Mouse (Mus musculus) inflammation-experienced regulatory T-cells, adult 6 months (primary cell): Measurements from ENCODE around the gene Polr2e. TPM values are rescaled to one million over a fixed set of nuclear protein-coding genes. Genes with fewer than 3 reads are reported as not detected.

Source experiments
- ATAC-seq: one replicate; pipeline ENCODE4 v1.8.0; 2017
- polyA plus RNA-seq, 3 experiments: library from polyadenylated mRNA; unstranded; fragments of 100-300 nt; shearing (Covaris generic); gene quantifications; one replicate each; pipeline ENCODE4 v1.2.1; 2017

Polr2e gene
- polyA plus RNA-seq, 3 experiments from 2014 or later, result 137 to 227 (median 211) TPM

GRCm38 (mm10) chr10:80016511-80016910 lies 23.1 kb downstream of the Polr2e start, which contains the start of gene Arhgap45:
TSS of gene Arhgap45 (plus strand) at chr10:80016653.
- ATAC-seq, result peak; percentile 87

GRCm38 (mm10) chr10:80015583-80015982 lies 24.0 kb downstream of the Polr2e start:
- no peak for ATAC-seq

- ATAC-seq, result no peak
These were observed 24.9 kb downstream of the Polr2e start for GRCm38 (mm10) chr10:80014484-80015290.

GRCm38 (mm10) chr10:80013609-80014008 lies 26.0 kb downstream of the Polr2e start:
- ATAC-seq, result no peak

GRCm38 (mm10) chr10:80011740-80012139 lies 27.9 kb downstream of the Polr2e start:
- no peak for ATAC-seq

GRCm38 (mm10) chr10:80004233-80004705 lies 35.3 kb downstream of the Polr2e start:
- no peak for ATAC-seq

GRCm38 (mm10) chr10:80003374-80004232 lies 36.0 kb downstream of the Polr2e start:
- no peak for ATAC-seq

- ATAC-seq, result no peak
These were observed 36.8 kb downstream of the Polr2e start for GRCm38 (mm10) chr10:80002829-80003228.

- no peak for ATAC-seq
These were observed 37.6 kb downstream of the Polr2e start for GRCm38 (mm10) chr10:80001945-80002344.

- no peak for ATAC-seq
These were observed 41.8 kb downstream of the Polr2e start for GRCm38 (mm10) chr10:79997819-79998218.

- no peak for ATAC-seq
These were observed 42.4 kb downstream of the Polr2e start for GRCm38 (mm10) chr10:79997034-79997760.

GRCm38 (mm10) chr10:79996272-79997033 lies 43.1 kb downstream of the Polr2e start, which contains the start of gene Abca7:
TSS of gene Abca7 (plus strand) at chr10:79996494.
- peak; percentile 95 for ATAC-seq

- no peak for ATAC-seq
These were observed 44.0 kb downstream of the Polr2e start for GRCm38 (mm10) chr10:79995636-79996035.

GRCm38 (mm10) chr10:79994397-79995115 lies 45.0 kb downstream of the Polr2e start:
- ATAC-seq, result no peak

GRCm38 (mm10) chr10:79991548-79991947 lies 48.0 kb downstream of the Polr2e start:
- ATAC-seq, result no peak

GRCm38 (mm10) chr10:79991099-79991498 lies 48.5 kb downstream of the Polr2e start:
- ATAC-seq, result no peak

GRCm38 (mm10) chr10:79989870-79990269 lies 49.7 kb downstream of the Polr2e start:
- no peak for ATAC-seq

GRCm38 (mm10) chr10:79989272-79989786 lies 50.3 kb downstream of the Polr2e start:
- ATAC-seq, result no peak

GRCm38 (mm10) chr10:79988506-79989271 lies 50.9 kb downstream of the Polr2e start, which contains the start of gene Cnn2:
TSS of gene Cnn2 (plus strand) at chr10:79988584.
- ATAC-seq, result no peak
